ENCODE assay signal across 15 mouse cellular contexts in genomic region chr10:42454690-42455089, GRCm38 (mm10).
"Had no signal": no experiment of that assay in that cellular context is flagged by ENCODE, and none has a peak within 500 bp of the region (broad histone marks: within the 10 kb centered on the region; RNA-seq: fewer than 3 reads in every experiment).

No protein-coding gene starts in this region.

- ATAC-seq: liver, postnatal 0 days; midbrain, embryonic 15.5 days had no signal

- DNase-seq: kidney, adult 8-10 months; kidney, postnatal 36 days; liver; liver, embryonic 13.5 days; liver, postnatal 0 days; retina, postnatal 1 day; right cerebral cortex, postnatal 4 days; spleen, adult 18-20 months; thymus, adult 2 months; thymus, postnatal 25 days had no signal

- H3K4me3 ChIP-seq: limb, embryonic 12.5 days; liver, embryonic 13.5 days; megakaryocyte, embryonic 14.5 days; midbrain, embryonic 15.5 days; neural tube, embryonic 13.5 days had no signal

- H3K4me1 ChIP-seq: limb, embryonic 12.5 days; liver, embryonic 13.5 days; midbrain, embryonic 15.5 days had no signal

- H3K27me3 ChIP-seq: limb, embryonic 12.5 days; liver, embryonic 13.5 days; megakaryocyte, embryonic 14.5 days; midbrain, embryonic 15.5 days; neural tube, embryonic 13.5 days had no signal

- H3K36me3 ChIP-seq: midbrain, embryonic 15.5 days had no signal

- H3K27ac ChIP-seq: limb, embryonic 12.5 days; liver, embryonic 13.5 days; macrophage; midbrain, embryonic 15.5 days; neural tube, embryonic 13.5 days had no signal

- H3K9me3 ChIP-seq: liver, embryonic 13.5 days; neural tube, embryonic 13.5 days had no signal
